ENCODE assay signal across 9 mouse cellular contexts in the genomic region with DNA sequence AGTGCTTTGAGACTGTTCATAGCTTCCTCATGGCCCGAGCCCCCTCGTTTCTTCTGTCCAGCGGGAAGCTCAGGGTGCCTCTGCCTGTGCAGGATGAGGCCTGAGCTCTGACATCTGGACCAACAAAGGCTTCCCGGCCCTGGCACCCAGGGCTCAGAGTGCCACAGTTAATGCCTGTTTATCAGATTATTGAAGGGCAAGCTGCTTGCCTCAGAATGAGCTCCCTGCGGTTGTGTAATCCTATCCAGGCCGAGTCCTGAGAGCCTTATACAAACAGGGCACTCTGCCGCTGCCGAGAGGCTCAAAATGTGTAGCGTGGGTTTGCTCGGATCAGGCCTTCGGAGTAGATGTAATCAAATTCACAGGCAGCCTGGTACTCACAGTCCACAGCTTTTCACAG.
DNase-seq lines count a peak whose midpoint lies in the region; ATAC-seq and TF ChIP-seq lines count a peak whose summit lies in the region.
"Had no signal": no experiment of that assay in that cellular context is flagged by ENCODE, and none has a peak within 500 bp of the region (broad histone marks: within the 10 kb centered on the region; RNA-seq: fewer than 3 reads in every experiment).

No protein-coding gene starts in this region.

- peak overlapping the region; percentile 20; the same call in 1 of the 2 replicates for H3K4me2 ChIP-seq in embryonic facial prominence, embryonic 14.5 days (ENCODE audit: low read depth, low read length)
- peak overlapping the region; percentile 23 for H3K4me2 ChIP-seq in heart, embryonic 15.5 days
- peak overlapping the region; percentile 8; the same call in 1 of the 2 replicates for H3K4me2 ChIP-seq in lung, postnatal 0 days (replicated peaks; ENCODE audit: low read depth, low read length)
- no peak overlapping the region for H3K4me2 ChIP-seq in stomach, embryonic 15.5 days

- H3K36me3 ChIP-seq in embryonic facial prominence, embryonic 14.5 days (ENCODE audit: control insufficient read depth, insufficient read depth, low read length) = no peaks in the 10 kb centered on the region
- no peaks in the 10 kb centered on the region for H3K36me3 ChIP-seq in heart, embryonic 15.5 days
- H3K36me3 ChIP-seq in lung, postnatal 0 days (ENCODE audit: insufficient read depth, low read length) = no peaks in the 10 kb centered on the region
- no peaks in the 10 kb centered on the region for H3K36me3 ChIP-seq in stomach, embryonic 15.5 days
- H3K36me3 ChIP-seq: G1E had no signal

- no peak overlapping the region for H3K4me3 ChIP-seq in embryonic facial prominence, embryonic 14.5 days (ENCODE audit: low read depth, low read length)
- H3K4me3 ChIP-seq in heart, embryonic 15.5 days = no peak overlapping the region
- no peak overlapping the region for H3K4me3 ChIP-seq in lung, postnatal 0 days (ENCODE audit: low read depth, low read length)
- no peak overlapping the region for H3K4me3 ChIP-seq in stomach, embryonic 15.5 days (replicated peaks)

- no peaks in the 10 kb centered on the region for H3K9me3 ChIP-seq in embryonic facial prominence, embryonic 14.5 days (ENCODE audit: control insufficient read depth, low read length)
- no peaks in the 10 kb centered on the region; the same call in 1 of the 2 replicates for H3K9me3 ChIP-seq in heart, embryonic 15.5 days (replicated peaks)
- H3K9me3 ChIP-seq in lung, postnatal 0 days (ENCODE audit: low read length) = no peaks in the 10 kb centered on the region
- no peaks in the 10 kb centered on the region for H3K9me3 ChIP-seq in stomach, embryonic 15.5 days

- peak; percentile 7 for DNase-seq in right cerebral cortex, postnatal 4 days
- no peak for DNase-seq in right cerebral cortex, postnatal 14 days
- peak; percentile 82 for DNase-seq in embryonic facial prominence, embryonic 14.5 days (ENCODE audit: low spot score)
- peak; percentile 6 to 55 for DNase-seq in kidney, postnatal 25 days
- peak; percentile 89 for DNase-seq in lung, postnatal 0 days (ENCODE audit: low spot score)
- no peak for DNase-seq in testis, postnatal 14 days (ENCODE audit: low spot score)

- peaks cover 23% of the 10 kb centered on the region for H3K4me1 ChIP-seq in embryonic facial prominence, embryonic 14.5 days (ENCODE audit: control insufficient read depth, insufficient read depth, low read length)
- peaks cover 35% of the 10 kb centered on the region for H3K4me1 ChIP-seq in heart, embryonic 15.5 days (replicated peaks)
- H3K4me1 ChIP-seq in lung, postnatal 0 days (ENCODE audit: insufficient read depth, low read depth, low read length) = peaks cover 8% of the 10 kb centered on the region; the same call in 1 of the 2 replicates
- H3K4me1 ChIP-seq in stomach, embryonic 15.5 days = peaks cover 8% of the 10 kb centered on the region; the same call in 1 of the 2 replicates

- 9% methylated on average over 11 of the region's 11 CpGs for WGBS in embryonic facial prominence, embryonic 14.5 days
- WGBS in heart, embryonic 15.5 days = 18% methylated on average over 11 of the region's 11 CpGs
- WGBS in lung, postnatal 0 days = 25% methylated on average over 11 of the region's 11 CpGs
- WGBS in stomach, embryonic 15.5 days = 26% methylated on average over 11 of the region's 11 CpGs

- no peaks in the 10 kb centered on the region for H3K27me3 ChIP-seq in embryonic facial prominence, embryonic 14.5 days (replicated peaks; ENCODE audit: control insufficient read depth, insufficient read depth, low read length)
- no peaks in the 10 kb centered on the region for H3K27me3 ChIP-seq in heart, embryonic 15.5 days
- H3K27me3 ChIP-seq in lung, postnatal 0 days (replicated peaks; ENCODE audit: insufficient read depth, low read length) = no peaks in the 10 kb centered on the region
- H3K27me3 ChIP-seq in stomach, embryonic 15.5 days (replicated peaks) = no peaks in the 10 kb centered on the region

- ATAC-seq in embryonic facial prominence, embryonic 14.5 days (ENCODE audit: low read depth) = peak; percentile 70
- no peak for ATAC-seq in heart, embryonic 15.5 days (replicated peaks; ENCODE audit: insufficient number of reproducible peaks, insufficient read depth, low FRiP score, low read depth)
- peak; percentile 90 for ATAC-seq in lung, postnatal 0 days
- ATAC-seq in stomach, embryonic 15.5 days (ENCODE audit: insufficient read depth, low FRiP score, low read depth) = peak; percentile 47; the same call in 1 of the 2 replicates

- no peak for TF ChIP-seq EP300 in lung, postnatal 0 days (IDR thresholded peaks at IDR 0.05)

- H3K9ac ChIP-seq in embryonic facial prominence, embryonic 14.5 days (ENCODE audit: low read depth, low read length) = peak overlapping the region; percentile 36
- H3K9ac ChIP-seq in heart, embryonic 15.5 days = no peak overlapping the region
- H3K9ac ChIP-seq in lung, postnatal 0 days (replicated peaks; ENCODE audit: low read depth) = no peak overlapping the region
- no peak overlapping the region for H3K9ac ChIP-seq in stomach, embryonic 15.5 days

- peak overlapping the region; percentile 58 for H3K27ac ChIP-seq in embryonic facial prominence, embryonic 14.5 days (replicated peaks; ENCODE audit: low read depth, low read length)
- peak overlapping the region; percentile 38 for H3K27ac ChIP-seq in heart, embryonic 15.5 days
- H3K27ac ChIP-seq in lung, postnatal 0 days (ENCODE audit: low read length) = peak overlapping the region; percentile 43
- 0 out of 2 replicates have a peak overlapping the region, but pooled peaks have one; percentile 37 for H3K27ac ChIP-seq in stomach, embryonic 15.5 days

- TF ChIP-seq CTCF in lung, postnatal 0 days (IDR thresholded peaks at IDR 0.05) = no peak

Comparison
In these comparisons a context has a peak if more than half of its experiments do, and no peak if none do; other contexts are left out.
1. DNase-seq: peak in right cerebral cortex, postnatal 4 days (single experiment), embryonic facial prominence, embryonic 14.5 days (single experiment), kidney, postnatal 25 days (2 of 2) and lung, postnatal 0 days (single experiment); none in right cerebral cortex, postnatal 14 days (single experiment) and testis, postnatal 14 days (single experiment).
2. Peak in every context shown above with its lines, with median percentiles within 50 percentile points of each other: H3K27ac ChIP-seq.